Comparison of ENCODE assay signal across 29 mouse cellular contexts in genomic region chr16:42591530-42591929, GRCm38 (mm10).
"Had no signal": no experiment of that assay in that cellular context is flagged by ENCODE, and none has a peak within 500 bp of the region (broad histone marks: within the 10 kb centered on the region; RNA-seq: fewer than 3 reads in every experiment).

No protein-coding gene starts in this region.

- H3K27me3 ChIP-seq: limb, embryonic 12.5 days; limb, embryonic 13.5 days; limb, embryonic 15.5 days; liver, embryonic 12.5 days; liver, embryonic 13.5 days; liver, embryonic 15.5 days; lung, embryonic 15.5 days; megakaryocyte, embryonic 14.5 days; midbrain, embryonic 12.5 days; midbrain, embryonic 13.5 days; midbrain, embryonic 15.5 days; neural tube, embryonic 12.5 days had no signal

- DNase-seq: left cerebral cortex, postnatal 4 days; liver; liver, embryonic 13.5 days; liver, postnatal 0 days; lung, adult 2 months; lung, embryonic 14.5 days; lung, postnatal 10 days; lung, postnatal 14 days; lung, postnatal 4 days; midbrain, embryonic 14.5 days had no signal

- H3K9ac ChIP-seq: limb, embryonic 12.5 days; limb, embryonic 13.5 days; limb, embryonic 15.5 days; liver, embryonic 12.5 days; liver, embryonic 13.5 days; liver, embryonic 14.5 days; liver, embryonic 15.5 days; liver, postnatal 0 days; lung, embryonic 14.5 days; lung, embryonic 15.5 days; midbrain, embryonic 12.5 days; midbrain, embryonic 13.5 days; midbrain, embryonic 15.5 days; neural tube, embryonic 12.5 days had no signal

- H3K4me3 ChIP-seq: limb, embryonic 10.5 days; limb, embryonic 12.5 days; limb, embryonic 13.5 days; limb, embryonic 15.5 days; liver, embryonic 12.5 days; liver, embryonic 13.5 days; liver, embryonic 15.5 days; lung, embryonic 15.5 days; megakaryocyte, embryonic 14.5 days; midbrain, embryonic 10.5 days; midbrain, embryonic 12.5 days; midbrain, embryonic 13.5 days; midbrain, embryonic 15.5 days; myocyte; neural tube, embryonic 12.5 days had no signal

- H3K9me3 ChIP-seq: limb, embryonic 10.5 days; limb, embryonic 12.5 days; limb, embryonic 13.5 days; limb, embryonic 15.5 days; liver, embryonic 12.5 days; liver, embryonic 13.5 days; liver, embryonic 15.5 days; lung, embryonic 15.5 days; midbrain, embryonic 10.5 days; midbrain, embryonic 12.5 days; midbrain, embryonic 13.5 days; midbrain, embryonic 15.5 days; neural tube, embryonic 12.5 days had no signal

- H3K36me3 ChIP-seq: limb, embryonic 10.5 days; limb, embryonic 12.5 days; limb, embryonic 13.5 days; limb, embryonic 15.5 days; liver, embryonic 12.5 days; liver, embryonic 13.5 days; liver, embryonic 15.5 days; lung, embryonic 15.5 days; midbrain, embryonic 10.5 days; midbrain, embryonic 12.5 days; midbrain, embryonic 13.5 days; midbrain, embryonic 15.5 days; neural tube, embryonic 12.5 days had no signal

- H3K4me1 ChIP-seq: limb, embryonic 10.5 days; limb, embryonic 12.5 days; limb, embryonic 13.5 days; limb, embryonic 15.5 days; liver, embryonic 12.5 days; liver, embryonic 13.5 days; liver, embryonic 15.5 days; lung, embryonic 15.5 days; megakaryocyte, embryonic 14.5 days; midbrain, embryonic 10.5 days; midbrain, embryonic 12.5 days; midbrain, embryonic 13.5 days; midbrain, embryonic 15.5 days; neural tube, embryonic 12.5 days had no signal

- ATAC-seq: liver, embryonic 12.5 days; liver, postnatal 0 days; midbrain, embryonic 13.5 days; midbrain, embryonic 15.5 days; midbrain, embryonic 16.5 days had no signal

- H3K4me2 ChIP-seq: limb, embryonic 12.5 days; limb, embryonic 13.5 days; limb, embryonic 15.5 days; liver, embryonic 11.5 days; liver, embryonic 12.5 days; liver, embryonic 13.5 days; liver, embryonic 15.5 days; lung, embryonic 14.5 days; lung, embryonic 15.5 days; midbrain, embryonic 11.5 days; midbrain, embryonic 12.5 days; midbrain, embryonic 13.5 days; midbrain, embryonic 15.5 days; neural tube, embryonic 12.5 days had no signal

- H3K27ac ChIP-seq: limb, embryonic 10.5 days; limb, embryonic 12.5 days; limb, embryonic 13.5 days; limb, embryonic 15.5 days; liver, embryonic 12.5 days; liver, embryonic 13.5 days; liver, embryonic 14.5 days; liver, embryonic 15.5 days; lung, embryonic 15.5 days; macrophage; midbrain, embryonic 10.5 days; midbrain, embryonic 12.5 days; midbrain, embryonic 13.5 days; midbrain, embryonic 15.5 days; neural tube, embryonic 12.5 days had no signal
